Mouse (Mus musculus) hindbrain, embryonic 11.5 days (tissue): ENCODE data around the gene Abcg1. TPM values are rescaled to one million over a fixed set of nuclear protein-coding genes. Genes with fewer than 3 reads are reported as not detected.

Experiments used
- ATAC-seq: fragments of 200-750 bp; cut with Nextera tagmentation; 2 replicates; pipeline ENCODE4 v1.8.0; 2017; ENCODE audit warnings: mild to moderate bottlenecking, moderate TSS enrichment, moderate library complexity; ENCODE audit not compliant: low FRiP score
- DNase-seq: peaks from one replicate; pipeline ENCODE4 v3.0.0-alpha.2; 2015; ENCODE audit warnings: low spot score
- H3K27ac ChIP-seq: fragments of 300-500 bp; sonication (generic); 2 replicates; pipeline ENCODE4 v1.5.1; 2014; ENCODE audit warnings: mild to moderate bottlenecking, low read depth, low read length
- H3K27me3 ChIP-seq: fragments of 300-500 bp; sonication (generic); 2 replicates; pipeline ENCODE4 v1.6.1; 2014; ENCODE audit warnings: mild to moderate bottlenecking, low read length, moderate library complexity, mixed read lengths; ENCODE audit not compliant: control insufficient read depth, insufficient read depth
- H3K36me3 ChIP-seq: fragments of 300-500 bp; sonication (generic); 2 replicates; pipeline ENCODE4 v1.6.1; 2014; ENCODE audit warnings: mild to moderate bottlenecking, low read length, moderate library complexity, mixed read lengths; ENCODE audit not compliant: control insufficient read depth, insufficient read depth
- H3K4me1 ChIP-seq: fragments of 300-500 bp; sonication (generic); replicated peaks from 2 replicates; pipeline ENCODE4 v1.6.1; 2014; ENCODE audit warnings: low read length, mixed read lengths; ENCODE audit not compliant: control insufficient read depth, insufficient read depth
- H3K4me2 ChIP-seq: fragments of 300-500 bp; sonication (generic); replicated peaks from 2 replicates; pipeline ENCODE4 v1.6.1; 2014; ENCODE audit warnings: mild to moderate bottlenecking, low read depth, low read length
- H3K4me3 ChIP-seq: fragments of 300-500 bp; sonication (generic); 2 replicates; pipeline ENCODE4 v1.5.1; 2014; ENCODE audit warnings: low read depth, low read length
- H3K9ac ChIP-seq: fragments of 300-500 bp; sonication (generic); 2 replicates; pipeline ENCODE4 v1.6.1; 2014; ENCODE audit warnings: low read depth, low read length
- H3K9me3 ChIP-seq: fragments of 300-500 bp; sonication (generic); 2 replicates; pipeline ENCODE4 v1.6.1; 2016; ENCODE audit warnings: low read length; ENCODE audit not compliant: control insufficient read depth
- WGBS: fragments of 180-500 bp; shearing (Covaris S2); extraction: QIAGEN DNeasy Blood & Tissue Kit; methylation state at CpG from one replicate; pipeline ENCODE4 v1.1.7; 2014; 5-methylcytosine and 5-hydroxymethylcytosine counted together
- polyA plus RNA-seq: library from polyadenylated mRNA; unstranded; fragments of >200 nt; fragmentation: Nextera tagmentation; extraction: Ambion mirVana; gene quantifications from 2 replicates; pipeline ENCODE4 v1.2.1, GENCODE M21; 2014

Gene Abcg1
- 9.7 and 10.5 TPM in 2 replicates for polyA plus RNA-seq

DNA sequence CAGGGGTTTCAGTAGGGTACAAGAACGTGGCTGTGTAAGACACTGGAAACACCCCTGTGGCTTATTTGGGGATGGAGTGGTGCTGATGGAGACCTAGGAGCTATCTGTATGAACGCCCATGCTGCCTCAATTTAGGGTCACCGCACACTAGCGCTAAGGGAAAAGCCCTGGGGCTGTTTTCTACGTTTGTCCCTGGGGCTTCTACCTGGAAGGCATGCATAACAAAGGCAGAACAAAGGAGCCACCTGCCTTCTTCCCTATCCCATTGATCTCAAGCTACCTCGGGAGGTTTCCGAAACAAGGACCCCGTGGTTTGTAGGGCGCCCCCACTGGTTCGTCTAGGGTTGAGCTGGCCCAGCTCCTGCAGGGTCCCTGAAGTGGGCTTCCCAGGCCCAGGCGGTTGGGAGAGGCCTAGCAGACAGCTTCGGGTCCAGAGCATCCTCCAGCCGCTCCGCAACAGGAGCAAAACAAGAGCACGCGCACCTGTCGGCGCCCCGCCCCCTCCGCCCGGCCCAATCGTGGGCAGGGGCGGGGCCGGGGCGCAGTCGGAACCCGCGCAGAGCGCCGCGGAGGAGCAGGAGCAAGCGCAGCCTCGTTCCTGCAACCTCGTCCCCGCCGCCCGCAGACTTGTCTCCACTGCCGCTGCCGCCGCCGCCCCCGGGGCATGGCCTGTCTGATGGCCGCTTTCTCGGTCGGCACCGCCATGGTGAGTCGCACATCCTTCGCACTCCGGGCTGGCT lies at the start of gene Abcg1:
TSS of gene Abcg1 (plus strand) at position 525 of the 740 bp plus-strand sequence.
- DNase-seq (peak; percentile 76), ATAC-seq (peak; percentile 79)
- H3K36me3 ChIP-seq, result no peaks in the 10 kb centered on the region
- H3K9ac ChIP-seq, result peak within 1 kb of the TSS; percentile 16
- H3K4me2 ChIP-seq, result peak within 1 kb of the TSS; percentile 79
- peak within 1 kb of the TSS; percentile 44 for H3K4me3 ChIP-seq
- H3K4me1 ChIP-seq, result peaks cover 2% of the 10 kb centered on the region; the same call in 1 of the 2 replicates
- no peaks in the 10 kb centered on the region for H3K9me3 ChIP-seq
- peaks cover 8% of the 10 kb centered on the region for H3K27me3 ChIP-seq
- 0 out of 2 replicates have a peak within 1 kb of the TSS, but pooled peaks have one; percentile 3 for H3K27ac ChIP-seq
- 3% methylated on average over 45 of the region's 49 CpGs for WGBS

- no peak for DNase-seq
- H3K9me3 ChIP-seq, result no peaks in the 10 kb centered on the region
- ATAC-seq, result no peak
- H3K4me1 ChIP-seq, result no peaks in the 10 kb centered on the region
- H3K9ac ChIP-seq, result no peak overlapping the region
- no peaks in the 10 kb centered on the region for H3K36me3 ChIP-seq
- no peak overlapping the region for H3K27ac ChIP-seq
- H3K4me3 ChIP-seq, result no peak overlapping the region
- 87% methylated on average over 8 of the region's 8 CpGs for WGBS
- H3K27me3 ChIP-seq, result no peaks in the 10 kb centered on the region
- no peak overlapping the region for H3K4me2 ChIP-seq
These were observed 49.1 kb upstream of the Abcg1 start for GRCm38 (mm10) chr17:31008416-31008815.

DNA sequence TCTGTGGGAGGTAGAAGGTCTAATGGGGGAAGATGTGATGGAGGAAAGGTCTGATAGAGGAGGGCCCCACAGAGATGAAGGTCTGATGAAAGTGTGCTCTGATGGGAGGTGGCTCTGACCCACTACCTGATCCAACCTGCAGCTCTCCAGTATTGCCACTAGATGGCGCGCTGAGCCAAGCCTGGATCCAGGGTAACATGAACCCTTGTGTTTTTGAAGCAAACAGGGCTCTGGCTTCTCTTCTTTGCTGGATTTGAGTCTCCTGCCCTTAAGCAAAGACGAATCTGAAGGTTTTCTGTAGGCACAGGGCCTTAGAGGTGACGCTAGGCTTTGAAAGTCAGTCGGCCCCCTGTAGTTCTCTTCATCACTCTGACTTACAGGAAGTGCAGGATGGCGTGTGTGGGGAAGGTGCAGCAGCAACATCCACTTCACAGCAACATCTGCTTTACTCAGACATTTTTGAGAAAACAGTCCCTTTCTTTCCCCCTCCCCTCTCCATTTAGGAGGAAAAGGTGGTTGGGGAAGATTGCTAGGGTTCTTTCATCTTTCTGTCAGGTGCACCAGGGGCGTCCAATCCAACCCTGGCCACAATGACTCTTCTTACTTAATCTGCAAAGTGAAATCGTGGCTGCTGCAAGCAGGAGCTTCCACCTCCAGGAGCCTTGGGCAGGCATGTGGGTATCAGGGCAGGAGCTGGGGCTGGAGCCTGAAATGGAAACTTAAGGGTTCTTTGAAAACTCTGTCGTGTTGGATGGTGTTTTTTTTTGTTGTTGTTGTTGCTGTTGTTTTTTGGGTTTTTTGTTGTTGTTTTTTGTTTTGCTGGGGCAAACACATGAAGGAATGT lies 45.7 kb upstream of the Abcg1 start:
- Histone ChIP-seq H3K27ac (no peak overlapping the region), H3K36me3 (no peaks in the 10 kb centered on the region), H3K9ac (no peak overlapping the region), H3K4me2 (no peak overlapping the region), H3K9me3 (no peaks in the 10 kb centered on the region), H3K27me3 (no peaks in the 10 kb centered on the region), H3K4me1 (no peaks in the 10 kb centered on the region), H3K4me3 (no peak overlapping the region)
- peak; percentile 85 for DNase-seq
- ATAC-seq, result no peak
- WGBS, result 38% methylated on average over 9 of the region's 9 CpGs

- Histone ChIP-seq H3K9ac (no peak overlapping the region), H3K27ac (no peak overlapping the region), H3K27me3 (no peaks in the 10 kb centered on the region), H3K9me3 (no peaks in the 10 kb centered on the region), H3K4me2 (no peak overlapping the region), H3K36me3 (no peaks in the 10 kb centered on the region), H3K4me3 (no peak overlapping the region), H3K4me1 (no peaks in the 10 kb centered on the region)
- ATAC-seq, result no peak
- WGBS, result 77% methylated on average over 4 of the region's 4 CpGs
- DNase-seq, result peak; percentile 83
These were observed 39.2 kb upstream of the Abcg1 start for GRCm38 (mm10) chr17:31018267-31018666.

DNA sequence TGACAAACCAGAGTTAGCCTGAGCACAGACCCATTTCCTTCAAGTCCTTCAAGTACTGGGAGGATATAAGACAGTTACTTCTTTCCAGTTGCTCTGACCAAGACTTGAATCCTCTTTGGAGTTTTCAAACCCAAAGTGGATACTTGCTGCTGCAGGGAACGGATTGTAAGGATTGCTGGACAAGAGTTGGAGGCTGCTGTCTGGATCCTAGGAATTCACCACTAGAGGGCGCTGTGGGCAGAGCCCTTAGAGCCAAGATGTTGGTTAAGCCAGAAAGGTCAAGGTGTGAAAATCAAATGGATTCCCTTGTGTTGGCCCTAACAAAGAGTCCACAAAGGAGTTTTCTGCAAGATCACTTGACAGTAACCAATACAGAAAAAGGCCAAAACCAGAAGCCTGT lies 38.0 kb upstream of the Abcg1 start:
- DNase-seq (peak; percentile 83), ATAC-seq (no peak)
- Histone ChIP-seq H3K27ac (no peak overlapping the region), H3K4me2 (no peak overlapping the region), H3K9ac (no peak overlapping the region), H3K27me3 (no peaks in the 10 kb centered on the region), H3K4me1 (no peaks in the 10 kb centered on the region), H3K4me3 (no peak overlapping the region), H3K36me3 (no peaks in the 10 kb centered on the region), H3K9me3 (no peaks in the 10 kb centered on the region)
- 5% methylated on average over 2 of the region's 2 CpGs for WGBS

DNA sequence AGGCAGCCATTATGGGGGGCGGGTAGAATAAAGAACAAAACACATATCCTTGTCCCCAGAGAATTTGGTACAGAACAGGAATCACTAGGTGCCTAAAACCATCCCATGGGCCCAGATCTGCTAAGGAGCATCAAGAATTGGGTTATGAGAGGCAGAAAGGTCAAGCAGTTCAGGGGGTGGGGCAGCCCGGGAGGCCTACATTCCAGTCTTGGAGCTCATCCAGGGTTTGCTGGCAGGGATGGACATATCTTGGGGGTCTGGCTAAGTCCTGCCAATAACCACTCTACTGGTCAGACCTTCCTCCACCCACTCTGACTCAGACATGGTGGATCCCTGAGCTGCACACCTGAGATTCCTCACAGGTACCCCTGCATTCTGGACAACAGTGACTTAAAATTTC lies 37.4 kb upstream of the Abcg1 start:
- Histone ChIP-seq H3K4me1 (no peaks in the 10 kb centered on the region), H3K27me3 (no peaks in the 10 kb centered on the region), H3K4me2 (no peak overlapping the region), H3K36me3 (no peaks in the 10 kb centered on the region), H3K9me3 (no peaks in the 10 kb centered on the region), H3K4me3 (no peak overlapping the region), H3K27ac (no peak overlapping the region), H3K9ac (no peak overlapping the region)
- DNase-seq (no peak), ATAC-seq (no peak)
- 86% methylated on average over 2 of the region's 2 CpGs for WGBS

DNA sequence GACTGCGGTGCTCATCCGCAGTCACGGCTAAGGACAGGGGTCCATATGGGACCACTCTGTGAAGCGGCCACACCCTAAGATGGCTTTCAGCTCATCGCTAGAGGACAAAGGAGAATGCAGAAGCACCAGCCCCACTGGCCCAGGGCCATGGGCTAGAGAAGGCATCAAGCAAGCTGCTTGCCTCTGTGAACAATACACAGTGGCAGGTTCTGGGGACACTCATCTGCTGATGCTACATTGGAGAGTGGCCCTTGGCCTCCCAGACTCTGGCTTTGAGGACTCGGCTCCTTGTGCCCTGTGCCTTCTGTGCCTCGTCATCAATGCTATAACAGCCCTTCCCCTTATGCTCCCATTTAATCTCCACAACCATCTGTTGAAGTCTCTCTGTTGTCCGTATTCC lies 36.2 kb upstream of the Abcg1 start:
- ATAC-seq (no peak), DNase-seq (no peak)
- no peaks in the 10 kb centered on the region for H3K9me3 ChIP-seq
- H3K27me3 ChIP-seq, result no peaks in the 10 kb centered on the region
- no peak overlapping the region for H3K27ac ChIP-seq
- no peak overlapping the region for H3K4me2 ChIP-seq
- no peaks in the 10 kb centered on the region for H3K36me3 ChIP-seq
- WGBS, result 86% methylated on average over 8 of the region's 8 CpGs
- H3K9ac ChIP-seq, result no peak overlapping the region
- no peak overlapping the region for H3K4me3 ChIP-seq
- H3K4me1 ChIP-seq, result no peaks in the 10 kb centered on the region

DNA sequence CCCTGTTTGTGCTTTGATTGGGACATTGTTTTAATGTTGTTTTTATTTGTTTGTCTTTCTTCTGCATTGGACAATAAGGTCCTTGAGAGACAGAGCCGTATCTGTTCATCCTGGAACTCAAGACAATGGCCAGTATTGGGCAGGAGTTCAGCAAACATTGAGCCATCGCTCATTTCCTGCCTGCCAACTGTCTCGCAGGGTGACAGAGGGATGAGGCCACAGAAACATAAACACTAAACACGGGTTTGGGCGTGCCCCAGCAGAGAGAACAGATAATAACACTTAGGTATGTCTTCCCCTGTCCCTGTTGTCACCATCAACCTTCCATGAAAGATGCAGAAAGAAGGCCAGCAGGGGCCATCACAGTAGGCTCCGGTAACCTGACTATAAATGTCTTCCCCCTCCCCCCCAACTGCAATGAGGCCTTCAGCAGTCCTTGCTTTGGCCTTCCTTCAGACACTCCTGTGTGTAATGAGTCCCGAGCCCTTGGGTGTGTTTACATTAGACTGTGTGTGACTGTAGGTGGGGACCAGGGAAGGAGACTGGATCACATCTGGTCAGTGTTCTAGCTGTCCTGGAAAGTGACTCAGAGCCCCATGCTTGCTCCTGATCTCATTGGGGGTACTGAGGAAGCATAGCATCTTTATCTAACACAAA lies 33.2 kb upstream of the Abcg1 start:
- no peaks in the 10 kb centered on the region for H3K27me3 ChIP-seq
- H3K9ac ChIP-seq, result no peak overlapping the region
- H3K4me2 ChIP-seq, result no peak overlapping the region
- DNase-seq, result no peak
- no peak overlapping the region for H3K4me3 ChIP-seq
- 72% methylated on average over 7 of the region's 7 CpGs for WGBS
- no peaks in the 10 kb centered on the region for H3K36me3 ChIP-seq
- ATAC-seq, result no peak
- no peaks in the 10 kb centered on the region for H3K9me3 ChIP-seq
- H3K27ac ChIP-seq, result no peak overlapping the region
- no peaks in the 10 kb centered on the region for H3K4me1 ChIP-seq
